Mouse (Mus musculus): ENCODE measurements around the gene Sar1b.
"Not testable (repeated sequence)": the region's sequence is repeated elsewhere in the genome, so short reads cannot be mapped to it uniquely, and the experiment has no call there.

Sar1b gene

DNA sequence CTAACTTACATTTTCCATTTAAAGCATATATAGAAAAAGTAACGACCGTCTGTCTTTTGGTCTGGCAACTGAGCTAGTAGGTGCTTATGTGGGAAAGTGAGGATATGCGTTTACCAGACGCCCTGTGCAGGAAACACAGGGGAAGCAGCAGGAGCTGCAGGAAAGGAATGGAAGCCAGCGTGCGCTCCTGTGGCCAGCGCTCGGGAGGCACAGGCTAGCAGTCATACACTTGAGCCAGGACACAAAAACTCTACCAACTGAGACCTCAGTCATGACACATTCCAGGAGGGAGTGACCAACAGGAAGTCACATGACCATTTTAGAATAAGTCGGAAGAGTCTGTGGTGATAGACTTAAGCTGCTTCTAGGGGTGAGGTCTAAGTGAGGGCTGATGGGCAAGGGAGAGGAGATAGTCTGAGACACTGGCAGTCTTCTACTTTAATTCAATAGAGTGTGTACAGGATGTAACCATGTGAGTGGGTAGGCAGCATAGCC lies 17.3 kb downstream of the Sar1b start:
- no peak for DNase-seq (ENCODE audit: low spot score)

DNA sequence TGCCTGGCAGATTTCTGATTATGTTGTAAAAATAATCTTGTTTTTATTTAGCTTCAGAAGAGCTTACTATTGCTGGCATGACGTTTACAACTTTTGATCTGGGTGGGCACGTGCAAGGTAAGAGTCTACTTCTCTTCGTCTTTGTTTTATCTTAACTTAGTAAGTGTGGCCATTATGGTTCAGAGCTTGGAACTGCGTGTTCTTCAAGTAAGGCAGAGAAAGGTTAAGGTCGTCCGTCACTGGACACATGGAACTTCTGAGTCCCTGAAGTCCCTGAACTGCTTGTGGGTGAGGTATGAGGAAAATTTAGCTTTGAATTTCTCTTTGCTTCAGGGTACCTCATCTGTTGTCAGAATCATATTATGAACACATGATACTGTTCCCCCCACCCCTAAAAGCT lies 19.2 kb downstream of the Sar1b start:
- no peak for DNase-seq (ENCODE audit: low spot score)

GRCm38 (mm10) chr11:51785926-51786325 lies 22.4 kb downstream of the Sar1b start:
- peak; percentile 54 for DNase-seq (ENCODE audit: low spot score)

DNA sequence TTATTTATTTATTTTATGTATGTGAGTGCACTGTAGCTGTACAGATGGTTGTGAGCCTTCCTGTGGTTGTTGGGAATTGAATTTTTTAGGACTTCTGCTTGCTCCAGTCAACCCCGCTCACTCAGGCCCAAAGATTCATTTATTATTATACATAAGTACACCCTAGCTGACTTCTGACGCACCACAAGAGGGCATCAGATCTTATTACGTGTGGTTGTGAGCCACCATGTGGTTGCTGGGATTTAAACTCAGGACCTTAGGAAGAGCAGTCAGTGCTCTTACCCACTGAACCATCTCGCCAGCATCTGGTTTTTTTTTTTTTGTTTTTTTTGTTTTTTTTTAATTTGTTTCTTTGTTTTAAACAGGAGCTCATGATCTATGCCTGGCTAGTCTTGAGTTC lies 26.2 kb downstream of the Sar1b start:
- not testable (repeated sequence) for DNase-seq (ENCODE audit: low spot score)

GRCm38 (mm10) chr11:51790662-51791061 lies 27.2 kb downstream of the Sar1b start:
- DNase-seq (ENCODE audit: low spot score), result no peak

DNA sequence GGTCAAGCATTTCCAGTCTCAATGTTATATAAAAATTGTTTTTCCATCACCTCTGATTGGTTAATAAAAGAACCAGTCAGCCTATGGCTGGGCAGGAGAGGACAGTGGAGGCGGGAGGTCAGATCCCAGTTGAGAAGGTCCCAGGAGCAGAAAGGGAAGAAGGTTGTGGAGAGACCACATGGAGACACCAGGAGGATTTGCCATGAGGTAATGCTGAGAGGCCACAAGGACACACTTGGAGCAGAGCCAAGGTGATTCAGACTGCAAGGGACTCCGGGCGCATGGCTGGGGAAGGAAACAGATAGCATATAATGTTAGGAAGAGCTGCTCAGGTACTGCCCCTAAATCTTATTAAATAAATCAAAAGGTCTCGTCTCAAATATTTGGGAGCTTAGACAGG lies 32.8 kb downstream of the Sar1b start:
- DNase-seq (ENCODE audit: low spot score), result no peak

- no peak for DNase-seq (ENCODE audit: low spot score)
Measured at GRCm38 (mm10) chr11:51800634-51801325, 37.3 kb downstream of the Sar1b start.

DNA sequence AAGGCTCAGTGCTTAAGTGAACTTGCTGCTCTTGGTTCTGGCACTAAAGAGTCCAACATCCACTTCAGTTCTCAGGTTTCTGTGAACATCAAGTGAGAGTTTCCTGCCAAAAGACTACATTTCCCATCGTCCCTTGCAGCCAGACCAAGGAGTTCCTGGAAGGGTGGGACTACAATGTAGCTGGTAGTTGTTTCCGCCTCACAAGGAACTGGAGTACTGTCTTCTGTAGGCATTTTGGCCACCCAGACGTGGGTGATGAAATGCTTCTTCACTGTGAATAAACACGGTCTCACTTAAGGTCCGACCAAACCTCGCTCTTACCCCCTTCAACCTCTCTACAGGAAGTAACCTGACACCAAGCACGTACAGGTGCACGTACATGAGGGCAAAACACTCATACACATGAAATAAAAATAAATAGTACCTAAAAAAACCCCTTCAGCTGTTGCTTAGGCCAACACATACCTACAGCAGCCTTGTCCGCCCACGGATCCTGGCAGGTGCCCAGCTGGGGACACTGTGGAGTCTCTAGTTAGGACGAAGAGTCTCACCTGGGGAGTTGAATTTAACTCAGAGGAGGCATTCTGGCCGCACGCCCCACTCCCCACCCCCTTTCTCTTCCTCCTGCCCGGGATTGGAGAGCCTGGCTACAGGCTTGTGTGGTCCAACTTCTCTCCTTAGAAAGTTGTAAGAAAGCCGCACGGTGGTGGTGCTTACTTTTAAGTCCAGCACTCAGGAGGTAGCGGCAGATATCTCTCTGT lies 41.9 kb downstream of the Sar1b start:
- peak; percentile 83 for DNase-seq (ENCODE audit: low spot score)

DNA sequence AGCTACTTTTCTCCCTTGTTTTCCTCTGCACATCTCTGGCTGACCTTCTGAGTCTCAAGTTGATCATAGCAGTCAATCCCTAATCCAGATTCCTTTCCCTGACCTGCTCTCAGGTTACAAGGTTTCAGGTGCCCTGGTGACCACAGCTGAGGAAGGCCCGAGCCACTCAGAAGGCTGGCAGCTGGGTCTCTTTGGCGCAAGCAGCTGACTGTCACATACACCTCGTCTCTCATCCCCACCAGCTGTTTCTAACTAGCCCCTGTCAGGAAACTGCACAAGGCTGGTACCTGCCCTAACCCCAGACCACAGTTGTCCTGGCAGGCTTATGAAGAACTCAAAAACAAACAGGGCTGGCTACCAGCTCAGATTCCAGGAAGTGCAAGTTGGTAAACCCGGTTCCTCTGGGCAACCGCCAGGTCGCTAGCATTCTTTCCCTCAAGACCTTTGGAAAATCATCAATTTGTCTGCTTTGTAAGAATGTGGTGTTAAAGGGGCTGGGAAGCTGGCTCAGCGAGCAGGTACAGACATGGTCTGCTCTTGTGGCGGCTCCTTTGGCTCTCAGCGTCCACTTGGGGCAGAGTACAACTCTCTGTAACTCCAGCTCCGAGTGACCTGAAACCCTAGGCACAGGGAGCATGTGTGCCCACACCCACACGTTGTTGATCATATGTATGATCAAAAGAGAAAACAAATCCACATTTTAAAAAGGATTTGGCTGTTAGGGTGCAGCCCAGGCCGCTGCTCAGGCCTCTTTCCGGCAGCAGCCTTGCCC lies 43.8 kb downstream of the Sar1b start:
- DNase-seq (ENCODE audit: low spot score), result no peak

DNA sequence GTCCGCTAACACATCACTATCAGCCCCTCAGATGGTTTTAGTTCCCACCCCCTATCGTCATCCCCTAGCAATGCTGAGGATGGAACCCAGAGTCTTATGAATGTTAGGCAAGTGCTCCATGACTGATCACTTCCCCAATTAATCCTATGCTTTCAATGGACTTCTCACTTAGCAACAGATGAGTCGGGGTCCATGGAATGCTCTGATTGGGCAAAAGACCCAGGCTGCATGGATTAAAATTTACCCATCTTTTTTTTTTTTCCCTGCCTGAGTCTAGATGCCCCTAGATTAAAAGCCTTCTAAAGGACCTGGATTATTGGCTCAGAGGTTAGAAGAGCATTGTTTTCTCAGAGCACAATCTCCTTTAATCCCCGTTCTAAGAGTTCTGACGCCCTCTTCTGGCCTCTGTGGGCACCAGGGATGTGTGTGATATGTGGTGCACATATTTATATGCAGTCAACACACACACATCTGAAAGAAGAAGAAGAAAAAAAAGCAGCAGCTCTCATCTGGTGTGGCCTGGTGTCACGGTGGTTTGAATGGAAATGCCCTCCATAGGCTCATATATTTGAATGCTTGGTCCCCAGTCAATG lies 46.2 kb downstream of the Sar1b start:
- peak; percentile 61 for DNase-seq (ENCODE audit: low spot score)

DNA sequence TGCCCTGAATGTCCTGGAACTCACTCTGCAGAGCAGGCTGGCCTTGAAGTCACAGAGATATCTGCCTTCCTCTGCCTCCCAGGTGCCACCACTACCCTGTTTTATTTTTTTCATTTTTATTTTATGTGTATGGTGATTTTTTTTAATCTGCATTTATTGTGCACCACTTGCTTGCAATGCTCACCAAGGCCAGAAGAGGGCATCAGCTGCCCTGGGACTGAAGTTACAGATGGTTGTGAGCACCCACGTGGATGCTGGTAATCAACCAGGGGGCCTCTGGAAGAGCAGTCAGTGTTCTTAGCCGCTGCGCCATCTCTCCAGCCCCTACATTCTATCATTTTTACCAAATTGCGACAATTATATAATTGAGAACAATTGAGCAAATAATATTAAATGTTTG lies 47.7 kb downstream of the Sar1b start:
- no peak for DNase-seq (ENCODE audit: low spot score)

DNA sequence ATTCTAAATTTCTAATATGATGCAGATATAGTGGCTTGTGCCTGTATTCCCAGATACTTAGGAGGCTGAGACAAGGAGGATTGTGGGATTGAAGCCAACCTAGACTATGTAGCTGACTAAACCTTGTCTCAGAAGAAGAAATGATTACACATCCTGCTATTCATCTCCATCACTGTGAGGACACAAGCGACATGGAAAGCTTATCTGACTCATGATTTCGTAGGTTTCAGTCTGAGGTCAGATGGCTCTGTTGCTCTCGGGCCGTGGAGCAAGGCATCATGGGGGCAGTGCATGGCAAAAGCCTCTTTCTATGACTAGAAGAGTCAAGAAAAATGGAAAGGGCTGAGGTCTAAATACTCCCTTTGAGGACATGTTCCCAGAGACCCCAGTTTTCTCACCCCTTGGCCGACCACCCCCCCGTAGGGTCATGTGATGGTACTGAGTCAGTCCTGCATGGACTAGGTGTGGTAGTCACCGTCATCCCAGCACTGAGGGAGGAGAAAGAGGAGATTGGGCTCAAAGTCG lies 48.6 kb downstream of the Sar1b start:
- DNase-seq (ENCODE audit: low spot score), result no peak

- peak; percentile 93 for DNase-seq (ENCODE audit: low spot score)
Measured at GRCm38 (mm10) chr11:51817756-51818155, 54.3 kb downstream of the Sar1b start.

DNA sequence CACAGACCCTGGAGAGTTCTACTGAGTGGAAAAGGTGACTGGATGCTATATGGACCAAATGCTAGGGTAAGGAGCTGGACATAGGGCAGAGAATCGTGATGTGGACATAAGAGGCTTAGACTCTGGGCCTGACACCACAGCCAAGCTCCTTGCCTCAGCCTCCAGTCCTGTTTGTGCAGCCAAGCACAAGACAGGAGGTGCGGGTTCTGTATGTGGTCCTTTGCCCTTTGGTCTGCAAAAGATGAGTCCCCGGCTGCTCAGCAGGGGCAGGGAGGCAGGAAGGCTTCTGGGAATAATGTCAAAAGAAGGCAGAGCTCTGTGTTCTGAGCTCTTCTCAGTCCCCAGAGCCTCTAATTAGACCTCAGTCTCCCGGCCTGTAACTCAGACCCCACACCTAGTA lies 55.4 kb downstream of the Sar1b start:
- DNase-seq (ENCODE audit: low spot score), result no peak

DNA sequence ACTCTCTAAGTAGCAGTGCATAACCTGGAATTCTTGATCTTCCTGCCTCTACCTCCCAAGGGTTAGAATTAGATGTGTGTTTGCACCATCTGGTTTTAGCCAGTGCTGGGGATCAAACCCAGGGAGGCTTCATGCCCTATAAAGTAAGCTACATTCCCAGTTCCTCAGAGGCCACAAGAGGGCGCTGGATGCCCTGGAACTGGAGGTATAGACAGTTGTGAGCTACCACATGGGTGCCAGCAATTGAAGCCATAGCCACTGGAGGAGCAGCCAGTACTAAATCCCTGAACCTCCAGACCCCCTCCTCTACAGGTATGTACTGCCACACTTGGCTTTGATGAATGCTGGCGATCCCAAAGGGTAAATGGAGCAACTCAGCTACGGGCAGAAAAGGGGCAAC lies 56.5 kb downstream of the Sar1b start:
- peak; percentile 49 for DNase-seq (ENCODE audit: low spot score)

DNA sequence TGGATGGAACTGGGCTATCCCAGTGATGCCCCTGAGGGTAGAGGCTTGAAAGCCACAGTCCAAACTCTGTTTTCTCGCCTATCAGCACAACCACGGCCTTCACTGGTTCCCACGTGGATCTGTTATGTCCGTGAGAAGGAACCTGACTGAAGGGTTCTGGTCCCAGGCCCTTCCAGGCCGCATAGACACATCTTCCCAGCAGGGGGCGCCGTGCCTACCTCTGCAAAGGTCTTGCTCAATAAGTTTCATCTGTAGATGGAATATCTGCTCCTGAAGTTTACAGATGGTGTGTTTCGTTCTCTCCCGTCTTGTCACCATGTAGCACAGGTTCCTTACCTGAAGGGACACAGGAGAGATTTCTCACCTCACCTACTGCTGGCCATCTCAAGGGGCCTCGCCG lies 57.4 kb downstream of the Sar1b start:
- DNase-seq (ENCODE audit: low spot score), result peak; percentile 85

GRCm38 (mm10) chr11:51822736-51823135 lies 59.2 kb downstream of the Sar1b start:
- DNase-seq (ENCODE audit: low spot score), result no peak

GRCm38 (mm10) chr11:51823271-51823670 lies 59.8 kb downstream of the Sar1b start:
- DNase-seq (ENCODE audit: low spot score), result no peak

GRCm38 (mm10) chr11:51823963-51824753 lies 60.7 kb downstream of the Sar1b start:
- DNase-seq (ENCODE audit: low spot score), result no peak

- no peak for DNase-seq (ENCODE audit: low spot score)
Measured at GRCm38 (mm10) chr11:51824867-51825424, 61.5 kb downstream of the Sar1b start.

All from retina, embryonic 14.5 days (tissue).